Mouse (Mus musculus) lung, adult 10 weeks (tissue): Measurements from ENCODE around the gene Ndufc1. TPM values are rescaled to one million over a fixed set of nuclear protein-coding genes. Genes with fewer than 3 reads are reported as not detected.

Experiments
- polyA plus RNA-seq: library from polyadenylated mRNA; stranded (reverse); fragments of 350-450 nt; fragmentation: Illumina TruSeq; extraction: RNeasy Lipid Tissue Mini Kit (QIAGEN cat#74804); gene quantifications from one replicate; pipeline ENCODE4 v1.2.3, GENCODE M21; 2014; ENCODE audit warnings: low read depth, low replicate concordance; ENCODE audit not compliant: insufficient read depth

Gene Ndufc1
- 259 TPM for polyA plus RNA-seq

DNA sequence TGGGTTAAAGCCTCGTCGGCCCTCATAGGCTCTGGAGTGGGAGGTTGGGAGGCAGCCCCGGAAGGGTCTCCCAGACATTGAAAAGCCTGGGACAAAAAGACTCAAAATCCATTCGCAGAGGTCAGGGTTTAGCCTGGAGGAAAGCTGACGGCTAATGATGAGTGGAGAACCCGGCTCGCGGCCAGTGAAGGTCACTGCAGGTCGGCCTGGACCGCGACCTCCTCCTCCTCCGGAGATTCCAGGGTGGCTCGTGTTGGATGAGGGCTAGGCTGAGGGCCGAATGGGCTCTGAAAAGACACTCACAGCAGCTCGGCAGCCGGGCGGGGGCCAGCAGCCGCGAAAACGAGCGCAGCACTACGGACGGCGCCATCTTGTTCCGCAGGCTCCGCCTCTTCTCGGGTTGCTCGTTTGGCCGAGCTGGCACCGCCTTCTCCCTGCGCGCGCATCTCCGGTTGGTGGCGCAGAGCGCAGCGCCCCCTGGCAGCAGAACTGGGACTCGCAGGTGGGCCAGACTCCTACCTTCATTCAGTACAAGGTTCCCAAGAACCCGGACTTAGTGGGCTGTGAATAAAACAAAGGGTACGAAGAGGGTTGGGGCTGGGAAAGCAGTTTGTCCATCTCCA lies at the start of gene Ndufc1:
TSS of gene Ndufc1 (minus strand) at position 428 of the 623 bp plus-strand sequence.

DNA sequence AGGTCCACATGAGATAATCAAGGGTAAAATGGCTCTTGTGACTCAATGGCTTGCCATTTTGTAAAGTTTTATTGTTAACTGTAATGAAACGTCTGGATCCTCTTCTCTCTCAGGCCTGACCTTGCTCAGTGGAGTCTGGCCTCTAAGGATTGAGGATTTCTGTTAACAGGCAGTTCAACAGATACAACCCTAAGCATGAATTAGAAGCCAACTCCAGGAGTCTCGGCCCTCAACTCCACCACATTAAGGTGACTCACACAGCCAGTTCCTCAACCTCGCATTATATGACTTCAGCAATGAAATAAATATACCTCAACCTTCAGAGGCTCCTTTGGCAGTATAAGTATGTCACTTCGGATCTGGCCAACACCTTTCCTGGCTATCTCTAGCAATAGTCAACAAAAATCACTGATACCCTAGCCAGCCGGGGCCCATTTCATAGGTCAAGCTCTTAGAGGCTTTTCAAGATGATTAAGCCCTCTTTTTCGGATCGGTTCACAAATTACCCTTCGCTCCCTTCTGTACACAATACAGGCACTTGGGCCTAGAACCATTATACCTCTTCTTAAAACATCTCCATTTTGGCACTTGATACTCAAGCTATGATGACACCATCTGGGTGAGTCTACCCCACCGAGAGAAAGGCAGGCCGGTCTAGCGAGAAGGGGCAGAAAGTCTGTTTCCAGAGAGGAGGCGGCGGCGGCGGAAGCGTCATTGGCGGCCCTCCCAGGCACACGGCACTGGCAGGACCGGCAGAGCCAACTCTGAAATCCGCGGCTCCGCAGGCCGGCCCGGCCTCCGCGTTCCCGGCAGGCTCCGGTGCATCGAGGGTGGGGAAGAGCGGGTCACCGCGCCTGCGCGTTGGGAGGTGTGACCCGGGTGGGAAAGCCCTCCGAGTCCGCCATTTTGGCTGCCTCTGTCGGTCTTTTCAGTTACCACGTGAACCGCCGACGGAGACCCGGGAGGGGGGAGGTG lies 6.6 kb upstream of the Ndufc1 start, which contains the start of gene Naa15:
TSS of gene Naa15 (plus strand) at position 51 of the 975 bp plus-strand sequence.

DNA sequence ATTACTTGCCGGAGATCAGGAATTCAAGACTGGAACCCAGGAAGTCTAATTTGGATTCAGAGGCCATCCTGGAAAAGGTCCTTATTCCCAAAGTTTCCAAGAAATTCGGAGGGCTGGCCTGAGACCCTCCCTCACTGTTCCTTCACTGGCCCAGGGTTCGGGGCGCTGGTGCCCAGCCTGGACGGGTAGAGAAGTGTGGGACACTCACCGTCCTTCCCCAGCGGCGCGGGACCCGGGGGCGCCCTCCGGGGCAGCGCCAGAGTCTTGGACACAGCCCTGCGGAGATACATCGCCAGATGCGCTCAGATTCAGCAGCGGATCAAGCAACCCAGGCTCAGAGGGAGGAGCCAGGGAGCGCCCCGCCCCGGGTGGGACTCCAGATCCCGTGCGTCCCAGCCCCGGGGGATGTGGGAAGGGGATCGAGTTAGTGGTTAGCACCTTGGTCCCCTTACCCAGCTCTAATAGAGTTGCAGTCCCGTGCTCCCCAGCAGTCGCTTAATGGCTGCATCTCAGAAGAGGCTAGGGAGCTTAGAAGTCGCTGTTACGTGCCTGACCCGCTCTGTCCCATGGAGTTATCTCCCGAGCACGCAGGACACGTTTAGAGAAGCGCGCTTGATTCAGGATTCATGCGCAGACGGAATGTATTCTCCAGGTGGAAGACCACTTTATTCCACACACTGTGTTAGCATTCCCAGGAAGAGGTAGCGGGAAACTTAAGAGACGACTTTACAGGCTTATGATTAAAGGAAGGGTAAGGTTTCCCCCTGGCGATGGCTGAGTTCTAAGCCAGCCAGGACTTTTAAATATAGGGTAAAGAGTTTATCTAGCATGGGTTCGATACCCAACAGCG lies 12.3 kb downstream of the Ndufc1 start, which contains the start of gene Mgarp:
TSS of gene Mgarp (minus strand) at position 520 of the 850 bp plus-strand sequence.

Other genes starting within 250 kb of the Ndufc1 start
- gene Noct, start 184.5 kb downstream of the Ndufc1 start, polyA plus RNA-seq, result 4.2 TPM
- gene Elf2, start 68.3 kb downstream of the Ndufc1 start, polyA plus RNA-seq, result 25.6 TPM
- gene Mgarp, start 12.2 kb downstream of the Ndufc1 start, polyA plus RNA-seq, result not detected
- 10.3 TPM for gene Naa15, start 6.2 kb upstream of the Ndufc1 start, polyA plus RNA-seq
- 13.7 TPM for gene Rab33b, start 74.9 kb upstream of the Ndufc1 start, polyA plus RNA-seq
- gene Setd7, start 151.9 kb upstream of the Ndufc1 start, polyA plus RNA-seq, result 7.5 TPM